Mouse (Mus musculus) ovary, adult 2 months (tissue): Measurements from ENCODE around the gene Dpp6. TPM values are rescaled to one million over a fixed set of nuclear protein-coding genes. Genes with fewer than 3 reads are reported as not detected.

ENCODE experiments used
- polyA plus RNA-seq: library from polyadenylated mRNA; depleted of rRNA; stranded (reverse); fragments of >200 nt; gene quantifications from 2 replicates; pipeline ENCODE4 v1.2.3, GENCODE M21; 2012; rRNA removed

Dpp6 gene
- polyA plus RNA-seq = 3.7 and 5.0 TPM in 2 replicates

DNA sequence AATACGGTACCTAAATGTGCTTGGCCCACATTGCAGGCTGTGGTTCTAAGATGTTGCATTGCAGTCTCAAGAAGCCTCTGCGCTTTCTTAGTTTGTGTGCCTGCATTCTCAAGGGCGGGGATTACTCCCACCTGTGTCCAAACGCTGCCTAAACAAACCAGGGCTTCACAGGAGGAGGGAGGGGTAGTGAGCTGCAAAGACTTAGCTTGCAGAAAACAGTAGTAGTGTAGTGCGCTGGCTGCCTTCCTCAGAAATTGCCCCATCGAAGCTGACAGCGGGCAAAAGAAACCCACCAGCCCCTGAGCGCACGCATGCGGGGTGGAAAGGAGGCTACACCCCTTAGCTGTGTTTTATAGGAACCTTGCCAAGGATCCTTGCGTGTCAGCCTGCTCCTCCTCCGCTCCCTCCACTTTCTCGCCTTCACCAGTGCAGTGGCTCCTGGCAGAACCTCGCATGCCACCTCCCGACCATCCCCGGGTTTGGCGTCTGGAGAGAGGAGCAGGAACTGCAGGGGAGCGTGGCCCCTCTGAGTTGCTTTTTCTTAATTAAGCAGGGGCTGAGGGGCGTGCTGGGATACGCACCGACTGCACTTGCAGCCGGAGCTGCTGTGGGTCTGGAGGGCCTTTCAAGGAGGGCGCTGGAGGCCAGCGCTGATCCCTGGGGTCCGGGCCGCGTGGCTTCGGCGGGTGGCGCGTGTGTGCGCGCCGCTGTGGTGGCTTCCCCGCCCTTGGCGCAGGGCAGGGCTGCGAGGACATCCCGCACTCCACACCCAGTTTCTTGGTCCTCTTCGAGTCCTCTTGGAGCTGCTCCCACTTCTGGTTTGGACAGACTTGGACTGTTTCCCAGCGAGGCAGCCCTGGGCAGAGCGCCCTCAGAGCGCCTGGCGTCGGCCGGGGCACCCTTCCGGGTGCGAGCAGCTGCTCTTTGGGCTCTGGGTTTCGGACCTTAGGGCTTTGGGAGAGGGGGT is at the start of gene Dpp6:
TSS of gene Dpp6 (plus strand) at position 229 of the 967 bp plus-strand sequence.

DNA sequence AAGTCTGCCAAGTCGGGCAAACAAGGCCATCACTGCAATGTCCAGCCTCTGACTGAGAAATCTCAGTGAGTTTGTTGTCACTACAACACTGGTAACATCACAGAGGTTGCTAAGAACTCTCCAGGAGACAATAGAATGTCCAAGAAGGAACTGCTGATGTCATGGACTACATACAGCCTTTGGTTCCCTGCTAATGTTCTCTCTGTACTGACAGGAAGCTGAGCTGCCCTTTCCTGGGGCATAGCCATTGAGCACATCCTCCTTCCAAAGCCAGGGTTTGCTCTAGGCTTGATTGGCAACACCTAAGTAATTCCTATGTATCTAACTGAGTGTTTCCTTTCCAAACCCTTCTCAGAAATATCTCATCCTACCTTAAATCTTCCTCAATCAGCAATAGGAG is 684.3 kb downstream of the Dpp6 start, which contains the start of gene Speer4b:
TSS of gene Speer4b (minus strand) at position 101 of the 400 bp plus-strand sequence.

